Mouse (Mus musculus) skeletal muscle tissue, adult 2 months (tissue): ENCODE measurements at regions not wholly inside any gene's neighbourhood (a gene's known extent, or its start where the extent isn't known, plus 50 kb on each side); places are given as distances from the start of the nearest gene placed in this dataset.

Source experiments
- DNase-seq: peaks from one replicate; pipeline ENCODE4 v3.0.0-alpha.2; 2012; ENCODE audit warnings: low read depth, low spot score

DNA sequence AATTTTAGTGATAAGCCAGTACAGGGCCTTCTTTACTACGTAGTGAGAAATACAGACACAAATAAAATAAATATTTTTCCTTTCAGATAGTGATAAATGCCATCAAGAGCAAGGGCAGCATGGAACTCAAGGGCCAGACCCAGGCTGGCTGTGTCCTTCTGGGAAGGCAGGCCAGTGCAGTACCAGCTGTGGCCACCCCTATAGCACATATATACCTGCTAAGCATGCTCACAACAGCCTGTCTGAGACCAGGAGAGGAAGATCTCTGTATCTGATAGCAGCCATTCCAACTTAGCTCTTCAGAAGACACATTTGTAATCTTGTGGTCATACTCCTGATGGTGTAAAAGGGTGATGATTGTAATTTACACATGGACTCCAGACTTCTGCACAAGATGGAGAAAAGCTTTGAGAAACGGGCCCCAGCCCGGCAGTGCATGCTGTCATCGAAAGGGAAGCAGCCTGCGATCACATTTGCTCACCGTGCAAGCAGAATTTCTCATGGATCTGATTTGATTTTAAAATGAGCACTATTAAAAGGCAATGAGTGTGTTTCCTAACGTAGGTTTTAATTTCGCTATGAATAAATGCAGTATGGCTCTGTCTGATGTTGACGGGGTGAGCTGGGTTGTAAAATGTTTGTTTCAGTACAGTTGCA, 335.6 kb downstream of the Tmem38b start:
- DNase-seq, result no peak

DNA sequence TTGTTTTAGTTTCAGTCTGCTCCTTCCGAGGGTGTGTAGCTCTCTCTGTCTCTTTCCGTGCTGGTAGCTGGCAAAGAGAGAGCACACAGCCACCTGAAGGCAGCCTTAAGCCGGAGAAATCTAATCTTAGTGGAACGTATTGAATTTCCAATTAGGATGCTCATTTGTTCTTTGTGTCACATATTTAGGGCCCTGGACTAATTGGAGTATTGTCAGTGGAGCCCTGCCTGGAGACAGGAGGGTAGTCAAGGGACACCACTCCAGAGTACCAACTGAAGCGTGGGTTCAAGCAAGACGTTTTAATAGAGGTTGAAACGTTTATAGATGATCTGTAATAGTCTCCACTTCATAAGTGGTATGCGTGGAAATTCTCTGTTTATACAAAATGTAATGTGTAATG, 336.5 kb downstream of the Tmem38b start:
- no peak for DNase-seq

GRCm38 (mm10) chr4:54170202-54170931, 344.5 kb downstream of the Tmem38b start:
- DNase-seq, result no peak

DNA sequence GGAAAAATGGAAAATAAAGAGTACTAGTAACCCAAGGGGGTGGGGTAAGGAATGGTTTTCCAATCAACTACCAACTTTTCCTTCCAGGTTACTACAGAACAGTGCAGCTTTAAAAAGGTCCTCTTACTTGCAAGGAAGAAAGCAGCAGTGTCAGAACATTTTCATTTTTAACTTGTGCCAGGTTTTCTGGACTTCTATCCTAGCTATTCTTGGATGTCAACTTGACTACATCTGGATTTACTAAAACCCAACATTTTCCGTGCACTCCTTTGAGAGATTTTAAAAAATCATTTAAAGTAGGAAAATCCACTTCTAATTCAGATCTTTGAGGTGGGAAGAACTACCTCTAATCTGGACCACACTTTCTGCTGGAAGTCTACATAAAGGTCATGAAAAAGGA, 358.4 kb downstream of the Tmem38b start:
- peak; percentile 9 for DNase-seq

DNA sequence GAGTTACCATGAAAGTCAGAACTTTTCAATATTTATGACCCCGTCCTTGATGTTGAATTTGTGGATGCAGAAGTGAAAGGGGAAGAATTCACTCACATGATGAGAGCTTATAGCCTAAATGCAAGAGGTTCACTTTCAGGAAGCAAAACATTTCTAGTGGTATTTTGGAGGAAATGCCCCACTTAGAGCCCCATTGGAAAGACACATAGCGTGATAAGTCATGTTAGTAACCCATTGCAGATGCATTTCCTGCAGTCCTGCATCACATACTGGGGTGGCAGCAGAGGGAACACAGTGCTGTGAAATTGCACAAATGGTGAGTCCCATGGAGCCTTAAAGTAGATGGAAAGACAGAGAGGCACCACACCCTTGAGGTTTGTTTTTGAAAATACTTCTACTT, 369.9 kb downstream of the Tmem38b start:
- DNase-seq, result no peak

DNA sequence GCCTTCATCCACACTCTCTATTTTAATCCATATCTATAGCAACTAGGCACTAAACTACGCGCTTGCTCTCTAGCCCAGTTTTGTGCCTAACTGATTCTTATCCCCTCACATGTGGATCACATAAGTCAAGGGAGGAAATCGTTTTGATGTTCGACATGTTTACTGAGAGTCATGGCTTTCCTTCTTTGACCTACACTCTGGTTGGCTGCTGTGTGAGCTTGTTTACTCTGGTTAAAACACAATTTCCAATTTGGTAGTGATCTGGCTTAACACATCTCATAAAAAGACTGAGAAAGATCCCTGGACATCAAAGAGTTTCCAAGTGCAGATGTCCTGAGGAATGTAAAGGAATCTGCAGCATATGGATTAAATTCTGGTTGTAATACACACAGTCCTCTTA, 376.6 kb downstream of the Tmem38b start:
- DNase-seq, result no peak

GRCm38 (mm10) chr4:54224572-54224971, 398.7 kb downstream of the Tmem38b start:
- no peak for DNase-seq
